Mouse (Mus musculus): ENCODE measurements around the gene Trim62.

GRCm38 (mm10) chr4:128877520-128877919 lies 5.9 kb upstream of the Trim62 start:
- no peak for TF ChIP-seq POLR2A (IDR thresholded peaks at IDR 0.05; ENCODE audit: extremely low read depth, insufficient read depth, low read length)
- TF ChIP-seq CTCF (IDR thresholded peaks at IDR 0.05; ENCODE audit: low read depth, low read length): no peak

Measured in liver, adult 2 months (tissue).